Mouse (Mus musculus) lung, adult 2 months (tissue): Measurements from ENCODE around the gene Lmbrd2. TPM values are rescaled to one million over a fixed set of nuclear protein-coding genes. Genes with fewer than 3 reads are reported as not detected.
A peak's percentile ranks its signal among the peaks of the same experiment; 100 is the strongest.

Experiments
- DNase-seq: peaks from one replicate; pipeline ENCODE4 v3.0.0; 2022
- H3K4me1 ChIP-seq: fragments of 200-500 bp; 2 replicates; pipeline ENCODE4 v1.6.1; 2011; ENCODE audit warnings: low read length; ENCODE audit not compliant: control insufficient read depth, insufficient read depth
- H3K4me3 ChIP-seq: fragments of 200-500 bp; replicated peaks from 2 replicates; pipeline ENCODE3; 2011; ENCODE audit warnings: low read depth, mild to moderate bottlenecking, control low read depth, low read length; ENCODE audit errors: extremely low read depth
- CTCF ChIP-seq: fragments of 200-500 bp; IDR thresholded peaks from 2 replicates; pipeline ENCODE4 v1.5.1; 2011; ENCODE audit warnings: mild to moderate bottlenecking, low read length, control low read depth; ENCODE audit not compliant: insufficient read depth
- POLR2A ChIP-seq: fragments of 200-500 bp; IDR thresholded peaks from 2 replicates; pipeline ENCODE4 v1.6.1; 2011; ENCODE audit warnings: low read depth, mild to moderate bottlenecking, control low read depth, low read length, borderline replicate concordance; ENCODE audit errors: extremely low read depth
- WGBS: fragments of 180-500 bp; shearing (Covaris S2); methylation state at CpG from one replicate; pipeline ENCODE4 v1.1.7; 2018; 5-methylcytosine and 5-hydroxymethylcytosine counted together
- polyA plus RNA-seq: library from polyadenylated mRNA; depleted of rRNA; stranded (reverse); fragments of >200 nt; gene quantifications from 2 replicates; pipeline ENCODE4 v1.2.3, GENCODE M21; 2012

Gene Lmbrd2
- polyA plus RNA-seq, 1 experiment: 15.3 TPM

- Histone ChIP-seq H3K4me1 (no peaks in the 10 kb centered on the region), H3K4me3 (no peak overlapping the region)
- WGBS: 71% methylated on average over 13 of the region's 13 CpGs
- DNase-seq: no peak
- no peak for TF ChIP-seq POLR2A
- no peak for TF ChIP-seq CTCF
Measured at GRCm38 (mm10) chr15:9132693-9133443, 7.5 kb upstream of the Lmbrd2 start.

GRCm38 (mm10) chr15:9134891-9135507, 5.4 kb upstream of the Lmbrd2 start:
- TF ChIP-seq POLR2A (no peak), CTCF (no peak)

GRCm38 (mm10) chr15:9139447-9139846, 903 bp upstream of the Lmbrd2 start:
- WGBS: 31% methylated on average over 10 of the region's 10 CpGs
- peaks cover 8% of the 10 kb centered on the region for H3K4me1 ChIP-seq
- peak overlapping the region; percentile 24 for H3K4me3 ChIP-seq
- DNase-seq: no peak
- no peak for TF ChIP-seq POLR2A
- TF ChIP-seq CTCF: no peak

More at GRCm38 (mm10) chr15:9134891-9135507, 5.4 kb upstream of the Lmbrd2 start:
- 23% methylated on average over 6 of the region's 6 CpGs for WGBS
- Histone ChIP-seq H3K4me3 (no peak overlapping the region), H3K4me1 (peaks cover 4% of the 10 kb centered on the region)
- peak; percentile 33 for DNase-seq

GRCm38 (mm10) chr15:9140684-9141171, 378 bp downstream of the Lmbrd2 start:
- under 1% methylated on average over 37 of the region's 37 CpGs for WGBS

GRCm38 (mm10) chr15:9155325-9155724, 15.0 kb downstream of the Lmbrd2 start, which contains the start of gene Skp2:
TSS of gene Skp2 (minus strand) at chr15:9155425.
- Histone ChIP-seq H3K4me1 (no peaks in the 10 kb centered on the region), H3K4me3 (no peak within 1 kb of the TSS)
- no peak for DNase-seq
- TF ChIP-seq CTCF: no peak
- TF ChIP-seq POLR2A: no peak

More at GRCm38 (mm10) chr15:9140684-9141171, 378 bp downstream of the Lmbrd2 start:
- TF ChIP-seq CTCF: no peak
- H3K4me1 ChIP-seq: peaks cover 8% of the 10 kb centered on the region
- peak overlapping the region; percentile 97 for H3K4me3 ChIP-seq
- DNase-seq: no peak

- no peaks in the 10 kb centered on the region for H3K4me1 ChIP-seq
- no peak for TF ChIP-seq CTCF
- no peak for TF ChIP-seq POLR2A
- WGBS: 84% methylated on average over 4 of the region's 4 CpGs
- no peak for DNase-seq
- no peak overlapping the region for H3K4me3 ChIP-seq
Measured at GRCm38 (mm10) chr15:9162557-9163070, 22.3 kb downstream of the Lmbrd2 start.

- no peak for DNase-seq
- Histone ChIP-seq H3K4me1 (no peaks in the 10 kb centered on the region), H3K4me3 (no peak overlapping the region)
- 79% methylated on average over 6 of the region's 6 CpGs for WGBS
- no peak for TF ChIP-seq CTCF
- no peak for TF ChIP-seq POLR2A
Measured at GRCm38 (mm10) chr15:9164125-9164524, 23.8 kb downstream of the Lmbrd2 start.

- no peak overlapping the region for H3K4me3 ChIP-seq
- TF ChIP-seq CTCF: no peak
- no peak for TF ChIP-seq POLR2A
Measured at GRCm38 (mm10) chr15:9177038-9177437, 36.7 kb downstream of the Lmbrd2 start.

GRCm38 (mm10) chr15:9183995-9184394, 43.6 kb downstream of the Lmbrd2 start:
- no peak for DNase-seq
- Histone ChIP-seq H3K4me1 (no peaks in the 10 kb centered on the region), H3K4me3 (no peak overlapping the region)
- no peak for TF ChIP-seq CTCF
- TF ChIP-seq POLR2A: no peak
- WGBS: 85% methylated on average over 5 of the region's 5 CpGs

More at GRCm38 (mm10) chr15:9177038-9177437, 36.7 kb downstream of the Lmbrd2 start:
- peaks cover 3% of the 10 kb centered on the region; the same call in 1 of the 2 replicates for H3K4me1 ChIP-seq
- 95% methylated on average over 3 of the region's 3 CpGs for WGBS
- DNase-seq: no peak
